In the genomic region with DNA sequence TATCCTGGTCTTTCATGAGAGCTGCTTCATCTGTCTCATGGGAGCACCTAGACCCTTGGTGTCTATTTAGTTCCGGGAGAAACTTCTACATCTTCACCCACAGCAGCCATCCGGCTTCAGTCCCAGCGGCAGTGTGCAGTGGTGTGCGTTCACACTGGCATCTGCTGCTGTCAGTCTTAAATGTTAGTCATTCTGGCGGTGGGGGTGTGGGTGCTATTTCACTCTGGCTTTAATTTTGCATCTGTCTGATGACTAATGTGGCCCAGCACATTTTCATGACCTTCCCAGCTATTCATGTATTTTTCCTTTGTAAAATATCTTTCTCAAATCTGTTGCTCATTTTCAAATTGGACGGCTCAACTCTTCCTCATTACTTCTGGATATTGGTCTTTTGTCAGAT, we compare ENCODE assay signal across 13 mouse cellular contexts. TPM values are rescaled to one million over a fixed set of nuclear protein-coding genes. Genes with fewer than 3 reads are reported as not detected.
DNase-seq lines count a peak whose midpoint lies in the region.
"Had no signal": no experiment of that assay in that cellular context is flagged by ENCODE, and none has a peak within 500 bp of the region (broad histone marks: within the 10 kb centered on the region; RNA-seq: fewer than 3 reads in every experiment).

No protein-coding gene starts in this region.

- peak; percentile 86 for DNase-seq in adrenal gland, adult 2 months
- DNase-seq in adrenal gland, postnatal 4 days (ENCODE audit: low spot score in 2 of 2) = no peak
- peak; percentile 88 for DNase-seq in 3T3-L1 (ENCODE audit: low read depth, low spot score)
- DNase-seq in adrenal gland, adult 8-10 months = peak; percentile 77
- peak; percentile 55 for DNase-seq in gastrocnemius, postnatal 25 days
- DNase-seq in cerebellum, postnatal 36 days = no peak
- no peak for DNase-seq in spleen, adult 18-20 months
- DNase-seq: cerebellum, adult 18-20 months; kidney, adult 2 months; lung, adult 18-20 months; lung, postnatal 36 days; right cerebral cortex, postnatal 25 days; thymus, postnatal 36 days had no signal

RNA-seq across cellular contexts. Expression of a gene that starts 40.2 kb away (rescaled TPM):
- total RNA-seq in adrenal gland, adult 2 months (2021) = 100 to 1,000 TPM; 143 to 149 TPM
- 46.5 and 53.7 TPM in 2 replicates for polyA plus RNA-seq in adrenal gland, adult 2 months (2012; rRNA removed)
- 100 to 1,000 TPM; 158 to 171 TPM for total RNA-seq in adrenal gland, postnatal 4 days (2021)
- 100 to 1,000 TPM; 114 to 136 (median 132) TPM for total RNA-seq in adrenal gland, adult 8-10 months (2022)
- total RNA-seq in gastrocnemius, postnatal 25 days (2021) = 10 to 100 TPM; 13.8 to 16.2 TPM

Comparison
In these comparisons a context has a peak if more than half of its experiments do, and no peak if none do; other contexts are left out.
1. DNase-seq: peak in adrenal gland, adult 2 months (single experiment), 3T3-L1 (single experiment), adrenal gland, adult 8-10 months (single experiment) and gastrocnemius, postnatal 25 days (single experiment); none in adrenal gland, postnatal 4 days (0 of 2), cerebellum, postnatal 36 days (0 of 2) and spleen, adult 18-20 months (0 of 2).
2. RNA of a gene that starts 40.2 kb away (total RNA-seq): 158 to 171 TPM in adrenal gland, postnatal 4 days, 143 to 149 TPM in adrenal gland, adult 2 months and 114 to 136 TPM in adrenal gland, adult 8-10 months; 13.8 to 16.2 TPM in gastrocnemius, postnatal 25 days; every median in the first group is over 4 times any median in the second.